Mouse (Mus musculus): Measurements from ENCODE around the gene Ilf3. TPM values are rescaled to one million over a fixed set of nuclear protein-coding genes. Genes with fewer than 3 reads are reported as not detected.

The Ilf3 gene
- polyA plus RNA-seq, 1 experiment: 56.6 TPM

DNA sequence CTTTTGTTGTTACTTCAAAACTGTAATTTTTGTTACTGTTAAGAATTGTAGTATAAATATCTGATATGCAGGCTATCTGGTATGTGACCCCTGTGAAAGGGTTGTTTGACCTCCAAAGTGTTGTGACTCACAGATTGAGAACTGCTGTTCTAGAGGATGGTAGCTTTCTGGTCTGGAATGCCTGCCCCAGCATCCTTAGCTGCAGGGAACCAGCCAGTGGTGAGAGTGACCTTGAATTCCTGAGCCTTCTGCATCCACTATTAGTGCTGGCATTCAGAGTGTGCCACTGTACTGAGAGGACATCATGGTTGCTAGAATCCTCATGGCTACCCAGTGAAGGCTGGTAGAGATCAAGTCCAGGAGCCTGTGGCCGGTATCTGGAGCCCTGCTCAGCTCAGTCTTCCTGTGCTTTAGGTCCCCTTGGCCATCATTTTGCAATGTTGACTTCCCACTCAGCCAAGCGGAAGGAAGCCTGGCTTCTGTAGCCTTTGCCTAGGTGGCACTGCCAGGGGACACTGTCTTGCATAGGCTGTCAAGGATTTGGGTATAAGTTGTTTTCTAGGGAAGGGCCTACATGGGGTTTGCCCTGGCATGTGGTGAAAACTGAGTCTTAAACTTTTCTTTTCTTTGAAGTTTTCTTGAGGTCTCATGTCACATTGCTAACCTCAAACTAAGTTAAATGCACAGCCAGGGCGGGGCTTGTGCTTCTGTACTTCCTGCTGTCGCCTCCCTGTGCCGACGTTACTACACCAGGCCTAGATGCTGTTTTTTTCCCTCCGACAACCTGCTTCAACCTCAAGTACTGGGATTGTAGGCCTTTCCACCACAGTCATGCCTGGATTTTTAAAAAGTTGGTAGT, 68.3 kb downstream of the Ilf3 start:
- Histone ChIP-seq H3K4me3 (no peak overlapping the region), H3K27me3 (ENCODE audit: control insufficient read depth, insufficient read depth, insufficient read length) (no peaks in the 10 kb centered on the region), H3K4me2 (ENCODE audit: low read depth) (no peak overlapping the region), H3ac (ENCODE audit: control insufficient read depth, insufficient read length) (no peak overlapping the region), H3K79me2 (ENCODE audit: control insufficient read depth, insufficient read depth) (peaks cover 99% of the 10 kb centered on the region), H3K36me3 (ENCODE audit: control insufficient read depth, insufficient read depth) (no peaks in the 10 kb centered on the region)
- no peak for TF ChIP-seq MYOD1 (IDR thresholded peaks at IDR 0.05; ENCODE audit: control insufficient read depth in 1 of 3, insufficient read length in 2 of 3, low read depth in 2 of 3)
- no peak for TF ChIP-seq REST (IDR thresholded peaks at IDR 0.05; ENCODE audit: insufficient read depth, insufficient read length)
- no peak for TF ChIP-seq USF1 (IDR thresholded peaks at IDR 0.05; ENCODE audit: low read depth)
- TF ChIP-seq E2F4 (IDR thresholded peaks at IDR 0.05; ENCODE audit: insufficient read depth): no peak
- no peak for TF ChIP-seq CEBPB (IDR thresholded peaks at IDR 0.05; ENCODE audit: insufficient read depth, poor library complexity, severe bottlenecking)
- TF ChIP-seq POLR2AphosphoS2 (IDR thresholded peaks at IDR 0.05; ENCODE audit: insufficient read length, low read depth): no peak
- TF ChIP-seq POLR2A (IDR thresholded peaks at IDR 0.05; ENCODE audit: insufficient read length, low read depth): no peak
- TF ChIP-seq TCF3 (IDR thresholded peaks at IDR 0.05; ENCODE audit: insufficient read length, low read depth): no peak
- TF ChIP-seq SRF (IDR thresholded peaks at IDR 0.05; ENCODE audit: control insufficient read depth, insufficient read length, low read depth): no peak
- TF ChIP-seq MYOG (IDR thresholded peaks at IDR 0.05; ENCODE audit: control insufficient read depth in 1 of 3, insufficient read depth in 1 of 3, insufficient read length in 2 of 3, low read depth in 2 of 3): no peak
- no peak for TF ChIP-seq MAX (IDR thresholded peaks at IDR 0.05; ENCODE audit: low read depth)
- TF ChIP-seq TCF12 (IDR thresholded peaks at IDR 0.05; ENCODE audit: insufficient read depth, poor library complexity, severe bottlenecking): no peak

DNA sequence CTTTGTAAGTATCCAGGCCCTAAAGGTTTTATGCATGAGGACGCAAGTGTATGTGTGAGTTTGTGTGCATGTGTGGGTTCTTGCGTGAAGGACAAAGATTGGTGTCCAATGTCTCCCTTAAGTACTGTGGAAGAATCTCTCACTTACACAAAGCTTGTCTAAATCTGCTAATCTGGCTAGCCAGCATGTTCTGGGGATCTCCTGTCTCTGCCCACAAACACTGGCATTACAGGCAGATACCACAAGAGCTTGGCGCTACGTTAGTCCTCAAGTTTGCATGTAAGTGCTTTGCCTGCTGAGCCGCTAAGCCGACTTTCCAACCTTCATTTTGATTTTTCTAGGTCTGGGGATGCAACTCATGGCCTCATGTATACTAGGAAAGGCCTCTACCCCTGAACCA, 69.9 kb downstream of the Ilf3 start:
- H3K27me3 ChIP-seq (ENCODE audit: control insufficient read depth, insufficient read depth, insufficient read length): no peaks in the 10 kb centered on the region
- no peak overlapping the region for H3K4me3 ChIP-seq
- no peaks in the 10 kb centered on the region for H3K36me3 ChIP-seq (ENCODE audit: control insufficient read depth, insufficient read depth)
- no peak overlapping the region for H3ac ChIP-seq (ENCODE audit: control insufficient read depth, insufficient read length)
- TF ChIP-seq POLR2AphosphoS2 (IDR thresholded peaks at IDR 0.05; ENCODE audit: insufficient read length, low read depth) (no peak), MYOD1 (IDR thresholded peaks at IDR 0.05; ENCODE audit: control insufficient read depth in 1 of 3, insufficient read length in 2 of 3, low read depth in 2 of 3) (no peak), REST (IDR thresholded peaks at IDR 0.05; ENCODE audit: insufficient read depth, insufficient read length) (no peak), E2F4 (IDR thresholded peaks at IDR 0.05; ENCODE audit: insufficient read depth) (no peak), MAX (IDR thresholded peaks at IDR 0.05; ENCODE audit: low read depth) (no peak), USF1 (IDR thresholded peaks at IDR 0.05; ENCODE audit: low read depth) (no peak), MYOG (IDR thresholded peaks at IDR 0.05; ENCODE audit: control insufficient read depth in 1 of 3, insufficient read depth in 1 of 3, insufficient read length in 2 of 3, low read depth in 2 of 3) (no peak), POLR2A (IDR thresholded peaks at IDR 0.05; ENCODE audit: insufficient read length, low read depth) (no peak), SRF (IDR thresholded peaks at IDR 0.05; ENCODE audit: control insufficient read depth, insufficient read length, low read depth) (no peak), TCF12 (IDR thresholded peaks at IDR 0.05; ENCODE audit: insufficient read depth, poor library complexity, severe bottlenecking) (no peak), CEBPB (IDR thresholded peaks at IDR 0.05; ENCODE audit: insufficient read depth, poor library complexity, severe bottlenecking) (no peak), TCF3 (IDR thresholded peaks at IDR 0.05; ENCODE audit: insufficient read length, low read depth) (no peak)
- H3K79me2 ChIP-seq (ENCODE audit: control insufficient read depth, insufficient read depth): peaks cover 99% of the 10 kb centered on the region
- H3K4me2 ChIP-seq (ENCODE audit: low read depth): no peak overlapping the region

GRCm38 (mm10) chr9:21438219-21438618, 70.5 kb downstream of the Ilf3 start:
- Histone ChIP-seq H3K36me3 (ENCODE audit: control insufficient read depth, insufficient read depth) (no peaks in the 10 kb centered on the region), H3K27me3 (ENCODE audit: control insufficient read depth, insufficient read depth, insufficient read length) (no peaks in the 10 kb centered on the region), H3ac (ENCODE audit: control insufficient read depth, insufficient read length) (no peak overlapping the region), H3K79me2 (ENCODE audit: control insufficient read depth, insufficient read depth) (peaks cover 99% of the 10 kb centered on the region), H3K4me3 (no peak overlapping the region), H3K4me2 (ENCODE audit: low read depth) (no peak overlapping the region)
- TF ChIP-seq MAX (IDR thresholded peaks at IDR 0.05; ENCODE audit: low read depth) (no peak), USF1 (IDR thresholded peaks at IDR 0.05; ENCODE audit: low read depth) (peak; percentile 29)

DNA sequence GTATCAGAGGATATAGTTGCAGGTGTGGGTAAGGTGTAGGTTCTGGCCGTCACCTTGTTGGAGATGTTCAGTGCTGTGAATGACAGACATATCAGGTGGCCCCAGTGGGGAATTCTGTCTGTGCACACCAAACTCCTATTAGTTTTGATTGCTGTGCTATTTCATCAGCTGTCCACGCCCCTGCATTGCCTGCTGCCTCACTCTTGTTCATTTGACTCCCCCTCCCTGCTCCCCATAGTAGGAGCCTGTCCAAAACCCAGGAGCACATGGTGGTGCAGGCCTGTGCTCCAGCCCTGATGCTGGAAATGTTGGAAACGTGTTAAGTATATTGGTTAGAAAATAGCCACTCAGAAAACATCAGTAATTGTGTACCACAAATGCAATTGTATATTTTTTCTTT, 71.8 kb downstream of the Ilf3 start:
- H3K36me3 ChIP-seq (ENCODE audit: control insufficient read depth, insufficient read depth): no peaks in the 10 kb centered on the region
- H3K79me2 ChIP-seq (ENCODE audit: control insufficient read depth, insufficient read depth): peaks cover 89% of the 10 kb centered on the region
- H3K4me3 ChIP-seq: no peak overlapping the region
- no peak overlapping the region for H3ac ChIP-seq (ENCODE audit: control insufficient read depth, insufficient read length)
- no peaks in the 10 kb centered on the region for H3K27me3 ChIP-seq (ENCODE audit: control insufficient read depth, insufficient read depth, insufficient read length)
- no peak for TF ChIP-seq SRF (IDR thresholded peaks at IDR 0.05; ENCODE audit: control insufficient read depth, insufficient read length, low read depth)
- peak; percentile 90 for TF ChIP-seq MAX (IDR thresholded peaks at IDR 0.05; ENCODE audit: low read depth)
- peak; percentile 99 for TF ChIP-seq CEBPB (IDR thresholded peaks at IDR 0.05; ENCODE audit: insufficient read depth, poor library complexity, severe bottlenecking)
- peak in 1 of 3 experiments; percentile 62 for TF ChIP-seq MYOD1 (IDR thresholded peaks at IDR 0.05; ENCODE audit: control insufficient read depth in 1 of 3, insufficient read length in 2 of 3, low read depth in 2 of 3)
- no peak for TF ChIP-seq POLR2AphosphoS2 (IDR thresholded peaks at IDR 0.05; ENCODE audit: insufficient read length, low read depth)
- no peak for TF ChIP-seq E2F4 (IDR thresholded peaks at IDR 0.05; ENCODE audit: insufficient read depth)
- peak; percentile 12 for TF ChIP-seq POLR2A (IDR thresholded peaks at IDR 0.05; ENCODE audit: insufficient read length, low read depth)
- peak overlapping the region; percentile 53 for H3K4me2 ChIP-seq (ENCODE audit: low read depth)

DNA sequence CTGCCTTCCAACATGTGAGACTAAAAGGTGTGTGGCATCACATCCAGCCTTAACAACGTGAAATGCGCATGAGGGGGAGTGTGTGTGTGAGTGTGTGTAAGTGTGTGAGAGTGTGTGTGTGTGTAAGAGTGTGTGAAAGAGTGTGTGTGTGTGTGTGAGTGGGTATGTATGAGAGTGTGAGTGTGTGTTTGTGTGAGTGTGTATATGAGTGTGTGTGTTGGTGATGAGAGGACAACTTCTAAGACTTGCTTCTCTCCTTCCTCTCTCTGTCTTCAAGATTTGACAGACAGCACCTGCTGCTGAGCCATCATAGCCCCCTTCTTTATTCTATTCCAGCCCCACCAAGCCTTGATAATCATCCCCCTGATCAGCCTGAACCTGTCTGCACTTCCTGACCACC, 72.2 kb downstream of the Ilf3 start:
- peaks cover 84% of the 10 kb centered on the region for H3K79me2 ChIP-seq (ENCODE audit: control insufficient read depth, insufficient read depth)
- H3ac ChIP-seq (ENCODE audit: control insufficient read depth, insufficient read length): no peak overlapping the region
- H3K27me3 ChIP-seq (ENCODE audit: control insufficient read depth, insufficient read depth, insufficient read length): no peaks in the 10 kb centered on the region
- peak overlapping the region; percentile 53 for H3K4me2 ChIP-seq (ENCODE audit: low read depth)
- TF ChIP-seq POLR2AphosphoS2 (IDR thresholded peaks at IDR 0.05; ENCODE audit: insufficient read length, low read depth): peak; percentile 56
- TF ChIP-seq USF1 (IDR thresholded peaks at IDR 0.05; ENCODE audit: low read depth): no peak
- peak in 2 of 3 experiments; percentile 13 to 19 for TF ChIP-seq MYOD1 (IDR thresholded peaks at IDR 0.05; ENCODE audit: control insufficient read depth in 1 of 3, insufficient read length in 2 of 3, low read depth in 2 of 3)
- no peak overlapping the region for H3K4me3 ChIP-seq
- H3K36me3 ChIP-seq (ENCODE audit: control insufficient read depth, insufficient read depth): no peaks in the 10 kb centered on the region

All from myocyte (in vitro differentiated cells).